Mouse (Mus musculus) brain, embryonic 14.5 days (tissue): ENCODE measurements around the gene Hoxb2.

Experiments
- CTCF ChIP-seq: fragments of 200-500 bp; IDR thresholded peaks from 2 replicates; pipeline ENCODE4 v1.5.1; 2012; ENCODE audit warnings: inconsistent platforms, mild to moderate bottlenecking, moderate library complexity, borderline replicate concordance; ENCODE audit not compliant: insufficient read depth, insufficient read length; ENCODE audit errors: extremely low read depth
- POLR2A ChIP-seq: fragments of 200-500 bp; IDR thresholded peaks from 2 replicates; pipeline ENCODE4 v1.6.1; 2012; ENCODE audit warnings: mild to moderate bottlenecking, inconsistent platforms, borderline replicate concordance; ENCODE audit not compliant: poor library complexity, insufficient read depth, insufficient read length, severe bottlenecking; ENCODE audit errors: extremely low read depth

- TF ChIP-seq POLR2A, result no peak
- no peak for TF ChIP-seq CTCF
Observed at GRCm38 (mm10) chr11:96326705-96327104, 23.6 kb upstream of the Hoxb2 start.
